Mouse (Mus musculus) liver, adult 2 months (tissue): ENCODE results near the gene Osbpl10. TPM values are rescaled to one million over a fixed set of nuclear protein-coding genes. Genes with fewer than 3 reads are reported as not detected.
A peak's percentile ranks its signal among the peaks of the same experiment; 100 is the strongest.

Experiments
- DNase-seq: peaks from one replicate; pipeline ENCODE4 v3.0.0-alpha.2; 2011; ENCODE audit warnings: low read depth, low spot score; ENCODE audit errors: extremely low read depth
- H3K27ac ChIP-seq: fragments of 200-500 bp; replicated peaks from 2 replicates; pipeline ENCODE4 v1.5.1; 2012; ENCODE audit warnings: low read depth, mild to moderate bottlenecking, control low read depth, inconsistent platforms, low read length; ENCODE audit not compliant: insufficient read depth
- H3K27me3 ChIP-seq: fragments of 200-500 bp; 2 replicates; pipeline ENCODE4 v1.6.1; 2012; ENCODE audit warnings: mild to moderate bottlenecking, moderate library complexity, low read length, inconsistent platforms; ENCODE audit not compliant: control insufficient read depth, insufficient read depth
- H3K36me3 ChIP-seq: fragments of 200-500 bp; 2 replicates; pipeline ENCODE4 v1.6.1; 2012; ENCODE audit warnings: low read length, inconsistent platforms; ENCODE audit not compliant: control insufficient read depth, insufficient read depth
- H3K4me1 ChIP-seq: fragments of 200-500 bp; 2 replicates; pipeline ENCODE4 v1.6.1; 2011; ENCODE audit warnings: low read length; ENCODE audit not compliant: control insufficient read depth, insufficient read depth
- H3K4me3 ChIP-seq: fragments of 200-500 bp; 2 replicates; pipeline ENCODE4 v1.5.1; 2011; ENCODE audit warnings: low read depth, mild to moderate bottlenecking, control low read depth, low read length, moderate library complexity; ENCODE audit not compliant: insufficient read depth
- H3K79me2 ChIP-seq: fragments of 200-500 bp; 2 replicates; pipeline ENCODE4 v1.6.1; 2012; ENCODE audit warnings: inconsistent platforms, mild to moderate bottlenecking, low read length, moderate library complexity; ENCODE audit not compliant: control insufficient read depth, insufficient read depth
- H3K9ac ChIP-seq: fragments of 200-500 bp; 2 replicates; pipeline ENCODE4 v1.6.1; 2012; ENCODE audit warnings: low read depth, mild to moderate bottlenecking, control low read depth, inconsistent platforms, low read length
- CTCF ChIP-seq: fragments of 200-500 bp; IDR thresholded peaks from 2 replicates; pipeline ENCODE4 v1.5.1; 2011; ENCODE audit warnings: low read depth, low read length, control low read depth
- POLR2A ChIP-seq: fragments of 200-500 bp; IDR thresholded peaks from 2 replicates; pipeline ENCODE4 v1.6.1; 2011; ENCODE audit warnings: low read length, control low read depth; ENCODE audit not compliant: insufficient read depth; ENCODE audit errors: extremely low read depth
- WGBS: fragments of 180-500 bp; shearing (Covaris S2); methylation state at CpG from one replicate; pipeline ENCODE4 v1.1.7; 2018; 5-methylcytosine and 5-hydroxymethylcytosine counted together
- polyA plus RNA-seq: library from polyadenylated mRNA; depleted of rRNA; stranded (reverse); fragments of >200 nt; gene quantifications from 2 replicates; pipeline ENCODE4 v1.2.3, GENCODE M21; 2012
- total RNA-seq: library from RNA; depleted of rRNA; stranded (reverse); fragments of >200 nt; gene quantifications from 2 replicates; pipeline ENCODE4 v1.2.3, GENCODE M21; 2014

The Osbpl10 gene
- total and polyA plus RNA-seq, 2 experiments, result 0.28 to 0.82 TPM

- no peak overlapping the region for H3K27ac ChIP-seq
- H3K79me2 ChIP-seq, result no peaks in the 10 kb centered on the region
- no peak for TF ChIP-seq CTCF
- TF ChIP-seq POLR2A, result no peak
- no peaks in the 10 kb centered on the region for H3K27me3 ChIP-seq
- peaks cover 13% of the 10 kb centered on the region; the same call in 1 of the 2 replicates for H3K36me3 ChIP-seq
- DNase-seq, result no peak
- H3K9ac ChIP-seq, result no peak overlapping the region
- H3K4me3 ChIP-seq, result no peak overlapping the region
- peaks cover 2% of the 10 kb centered on the region; the same call in 1 of the 2 replicates for H3K4me1 ChIP-seq
Observed at GRCm38 (mm10) chr9:115237943-115238342, 259.6 kb downstream of the Osbpl10 start.

- Histone ChIP-seq H3K27me3 (no peaks in the 10 kb centered on the region), H3K36me3 (peaks cover 30% of the 10 kb centered on the region), H3K4me1 (peaks cover 2% of the 10 kb centered on the region; the same call in 1 of the 2 replicates), H3K4me3 (no peak overlapping the region), H3K9ac (no peak overlapping the region), H3K79me2 (no peaks in the 10 kb centered on the region), H3K27ac (no peak overlapping the region)
- no peak for TF ChIP-seq CTCF
- no peak for TF ChIP-seq POLR2A
- WGBS, result 97% methylated on average over 5 of the region's 5 CpGs
- DNase-seq, result peak; percentile 10
Observed at GRCm38 (mm10) chr9:115239861-115240260, 261.5 kb downstream of the Osbpl10 start.

- Histone ChIP-seq H3K9ac (no peak overlapping the region), H3K27me3 (no peaks in the 10 kb centered on the region), H3K27ac (no peak overlapping the region), H3K4me3 (no peak overlapping the region), H3K36me3 (peaks cover 59% of the 10 kb centered on the region), H3K79me2 (no peaks in the 10 kb centered on the region), H3K4me1 (no peaks in the 10 kb centered on the region)
- TF ChIP-seq CTCF, result no peak
- no peak for TF ChIP-seq POLR2A
- no peak for DNase-seq
- 98% methylated on average over 6 of the region's 6 CpGs for WGBS
Observed at GRCm38 (mm10) chr9:115243630-115244029, 265.3 kb downstream of the Osbpl10 start.

DNA sequence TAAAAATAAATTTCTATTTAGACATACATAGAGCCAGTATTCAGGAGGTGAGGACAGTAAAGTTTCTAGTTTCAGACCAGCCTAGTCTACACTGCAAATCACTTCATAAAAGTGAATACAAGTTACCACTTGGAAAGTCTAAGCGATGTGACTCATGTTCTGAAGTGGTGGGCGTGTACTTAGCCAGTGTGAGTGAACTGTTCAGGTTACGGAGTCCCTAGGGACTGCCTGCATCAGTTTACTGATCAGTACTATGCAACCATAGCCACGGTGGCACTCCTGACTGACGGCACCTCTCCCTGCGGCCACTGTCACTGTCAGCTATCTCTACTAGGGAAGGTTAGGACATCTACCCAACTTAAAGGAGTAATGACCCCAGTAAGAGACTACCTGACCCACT is 266.7 kb downstream of the Osbpl10 start:
- Histone ChIP-seq H3K27me3 (no peaks in the 10 kb centered on the region), H3K79me2 (no peaks in the 10 kb centered on the region), H3K36me3 (peaks cover 71% of the 10 kb centered on the region), H3K4me1 (no peaks in the 10 kb centered on the region), H3K9ac (no peak overlapping the region), H3K27ac (no peak overlapping the region), H3K4me3 (no peak overlapping the region)
- TF ChIP-seq POLR2A (no peak), CTCF (no peak)
- no peak for DNase-seq
- WGBS, result 93% methylated on average over 6 of the region's 6 CpGs

DNA sequence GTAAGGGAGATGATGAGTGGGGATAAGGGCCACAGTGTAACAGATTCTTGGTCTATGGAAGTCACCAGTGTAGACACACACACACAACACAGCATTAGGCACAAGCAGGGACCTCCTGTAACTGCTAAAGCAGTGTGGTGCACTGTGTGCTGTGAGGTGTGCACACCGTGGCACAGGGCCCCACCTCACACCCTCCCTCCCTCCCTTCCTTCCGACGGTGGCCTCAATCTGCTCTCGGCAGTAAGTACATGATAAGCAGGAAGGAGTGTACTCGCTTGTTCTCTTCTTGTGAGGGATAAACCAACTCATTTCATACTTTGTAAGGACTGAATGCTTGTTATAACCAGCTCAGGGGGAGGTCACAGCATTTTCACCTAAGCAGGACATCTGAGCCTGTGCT is 270.8 kb downstream of the Osbpl10 start:
- Histone ChIP-seq H3K9ac (no peak overlapping the region), H3K36me3 (peaks cover 74% of the 10 kb centered on the region), H3K4me3 (no peak overlapping the region), H3K27me3 (no peaks in the 10 kb centered on the region), H3K4me1 (no peaks in the 10 kb centered on the region), H3K27ac (no peak overlapping the region), H3K79me2 (no peaks in the 10 kb centered on the region)
- TF ChIP-seq CTCF (no peak), POLR2A (no peak)
- no peak for DNase-seq
- WGBS, result 75% methylated on average over 5 of the region's 5 CpGs

DNA sequence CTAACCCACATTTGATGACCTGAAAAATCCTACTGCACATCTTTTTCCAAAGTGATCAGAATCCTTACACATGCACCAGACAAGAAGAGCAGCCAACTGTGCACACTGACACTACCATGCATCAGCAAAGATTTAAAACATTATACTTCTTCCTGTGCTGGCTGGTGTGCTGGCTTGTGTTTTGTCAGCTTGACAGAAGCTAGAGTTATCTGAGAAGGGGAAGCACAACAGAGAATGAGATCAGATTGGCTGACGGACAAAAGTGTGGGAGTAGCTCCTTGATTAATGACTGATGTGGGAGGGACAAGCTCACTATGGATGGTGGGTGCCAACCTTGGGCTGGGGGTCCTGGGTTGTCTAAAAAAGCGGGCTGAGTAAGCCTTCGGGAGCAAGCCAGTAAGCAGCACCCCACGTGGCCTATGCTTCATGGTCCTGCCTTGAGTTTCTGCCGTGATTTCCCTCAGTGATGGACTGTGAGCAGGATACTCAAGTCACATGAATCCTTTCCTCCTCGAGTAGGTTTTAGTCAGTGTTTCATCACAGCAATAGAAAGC is 279.4 kb downstream of the Osbpl10 start:
- no peaks in the 10 kb centered on the region for H3K79me2 ChIP-seq
- H3K4me1 ChIP-seq, result 0 out of 2 replicates have a peak, but pooled peaks cover 2% of the 10 kb centered on the region
- H3K9ac ChIP-seq, result no peak overlapping the region
- H3K36me3 ChIP-seq, result peaks cover 34% of the 10 kb centered on the region
- DNase-seq, result no peak
- TF ChIP-seq POLR2A, result no peak
- no peak; the same call in 1 of the 2 replicates for TF ChIP-seq CTCF
- H3K27me3 ChIP-seq, result no peaks in the 10 kb centered on the region
- H3K27ac ChIP-seq, result no peak overlapping the region
- H3K4me3 ChIP-seq, result no peak overlapping the region
- 80% methylated on average over 6 of the region's 6 CpGs for WGBS
